Mouse (Mus musculus) macrophage (primary cell): ENCODE data around the gene Clec4d. TPM values are rescaled to one million over a fixed set of nuclear protein-coding genes. Genes with fewer than 3 reads are reported as not detected.
"Not testable (repeated sequence)": the region's sequence is repeated elsewhere in the genome, so short reads cannot be mapped to it uniquely, and the experiment has no call there.

ENCODE experiments used
- H3K27ac ChIP-seq: fragments of 350-480 bp; formaldehyde crosslinking; 2 replicates; pipeline ENCODE4 v1.9.0; 2021
- H3K36me3 ChIP-seq: fragments of 350-480 bp; formaldehyde crosslinking; 2 replicates; pipeline ENCODE4 v1.9.0; 2021; ENCODE audit errors: inconsistent target
- H3K4me3 ChIP-seq: fragments of 350-480 bp; formaldehyde crosslinking; 2 replicates; pipeline ENCODE4 v1.9.0; 2021; ENCODE audit errors: inconsistent target
- H3K79me2 ChIP-seq: fragments of 350-480 bp; formaldehyde crosslinking; 2 replicates; pipeline ENCODE4 v1.9.0; 2021; ENCODE audit errors: inconsistent target
- WGBS: methylation state at CpG from one replicate; pipeline ENCODE4 v1.1.7; 2026; ENCODE audit warnings: inconsistent platforms; ENCODE audit not compliant: missing documents; 5-methylcytosine and 5-hydroxymethylcytosine counted together
- polyA plus RNA-seq: library from polyadenylated mRNA; stranded (reverse); fragments of 250-400 nt; gene quantifications from 3 replicates; pipeline ENCODE4 v1.2.4, GENCODE M21; 2018; ENCODE audit warnings: inconsistent platforms
- total RNA-seq, 78 experiments: library from RNA; depleted of rRNA; stranded (reverse); fragments of 250-400 nt; gene quantifications; 1 replicate in 9 of 78; 2 replicates in 24 of 78; 3 replicates in 43 of 78; 4 replicates in 2 of 78; pipeline ENCODE4 v1.2.4; 2018; ENCODE audit warnings: inconsistent platforms in 56 of 78

Clec4d gene
- total RNA-seq (2018; cell fraction: chromatin; rRNA removed) = 1,000 to 10,000 TPM in 8 of 26 experiments, 100 to 1,000 TPM in 18; 106 to 2,736 (median 498) TPM
- 1,000 to 10,000 TPM in 4 of 26 experiments, 100 to 1,000 TPM in 22; 230 to 1,458 (median 586) TPM for total RNA-seq (2018; cell fraction: cytosol; rRNA removed)
- 1,000 to 10,000 TPM in 7 of 26 experiments, 100 to 1,000 TPM in 19; 113 to 1,952 (median 453) TPM for total RNA-seq (2018; cell fraction: nucleus; rRNA removed)
- 522 to 1,042 TPM (median 881 TPM) in 3 replicates for polyA plus RNA-seq

DNA sequence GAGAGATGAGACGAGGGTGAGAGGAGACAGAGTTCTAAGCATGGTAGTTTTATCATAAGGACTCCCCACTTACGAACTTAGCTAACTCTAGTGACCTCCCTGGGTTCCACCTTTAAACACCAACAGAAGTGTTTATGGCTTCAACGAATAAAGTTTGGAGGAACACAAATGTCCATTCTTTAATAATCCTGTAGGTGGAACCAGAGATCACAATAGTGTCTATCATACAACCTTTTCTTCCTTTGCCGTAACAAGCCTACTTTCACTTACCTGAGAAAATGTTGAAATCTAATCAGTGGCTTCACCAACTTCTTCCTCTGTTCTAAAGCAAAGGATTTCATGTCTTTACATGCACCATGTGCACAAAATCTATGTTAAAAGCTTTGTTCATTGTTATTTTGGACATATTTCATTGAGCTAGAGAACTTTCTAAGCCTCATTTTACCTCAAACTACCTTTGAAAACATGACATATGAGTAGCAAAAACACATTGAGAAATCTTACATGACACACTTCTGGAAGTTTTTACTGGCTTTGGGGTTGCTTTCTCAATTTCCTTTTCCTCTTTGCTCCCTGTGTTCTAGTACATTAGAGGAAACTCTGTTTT is at the start of gene Clec4d:
Gene Clec4d (plus strand): TSS at position 557 of the 607 bp plus-strand sequence.
- Histone ChIP-seq H3K36me3 (no peaks in the 10 kb centered on the region), H3K4me3 (peak within 1 kb of the TSS; percentile 21), H3K27ac (peak within 1 kb of the TSS; percentile 97), H3K79me2 (peaks cover 51% of the 10 kb centered on the region)
- WGBS = 8% methylated on average over 4 of the region's 4 CpGs

DNA sequence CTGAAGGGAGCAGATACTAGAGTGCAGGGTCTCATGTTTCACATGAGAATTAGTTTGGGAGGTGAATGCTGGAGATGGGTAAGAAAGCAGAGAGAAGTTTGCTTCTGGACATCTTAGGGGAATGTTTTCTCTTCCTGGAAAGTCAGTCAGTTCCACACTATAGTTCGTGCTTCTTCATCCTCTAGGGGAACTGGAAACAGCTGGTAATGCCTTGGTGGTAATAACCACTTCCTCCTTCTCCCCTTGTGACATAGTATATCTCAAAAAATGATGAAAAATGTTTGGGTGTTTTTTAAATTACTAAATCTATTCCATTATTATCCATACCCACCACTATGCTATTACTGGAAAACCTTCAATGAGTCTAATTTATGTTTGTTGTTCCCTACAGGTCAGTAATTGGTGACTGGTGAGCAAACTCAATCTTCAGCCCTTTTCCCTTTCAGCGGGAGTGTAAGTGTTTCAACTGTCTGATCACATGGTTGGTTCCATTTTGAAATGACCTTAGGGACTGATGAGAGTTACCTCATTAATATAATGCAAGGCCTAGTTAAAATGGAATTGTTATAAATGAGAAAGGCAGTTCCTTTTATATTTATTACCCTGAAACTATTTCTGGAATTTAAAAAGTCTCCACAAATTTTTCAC is 34.3 kb upstream of the Clec4d start:
- Histone ChIP-seq H3K27ac (peak overlapping the region; percentile 93), H3K36me3 (no peaks in the 10 kb centered on the region), H3K4me3 (no peak overlapping the region), H3K79me2 (peaks cover 11% of the 10 kb centered on the region; the same call in 1 of the 2 replicates)
- 5% methylated on average over 2 of the region's 2 CpGs for WGBS

DNA sequence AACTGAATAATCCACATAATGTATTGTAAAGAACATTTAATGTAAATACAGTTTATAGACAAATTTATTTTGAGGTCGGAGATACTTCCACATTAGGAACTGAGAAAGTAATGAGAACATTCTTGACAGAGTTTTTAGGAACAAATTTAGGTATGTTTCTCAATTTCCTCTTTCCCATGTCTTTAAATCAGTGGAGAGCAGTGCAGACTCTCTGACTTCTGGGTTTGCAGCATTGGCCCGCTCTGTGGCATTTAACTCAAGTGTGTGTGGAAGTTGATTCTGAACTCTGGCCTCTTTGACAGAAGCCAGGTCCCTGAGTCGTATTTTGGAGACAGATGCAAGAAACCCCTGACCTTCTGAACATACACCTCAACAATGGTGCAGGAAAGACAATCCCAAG is 32.3 kb upstream of the Clec4d start, which contains the start of gene Clec4n:
Gene Clec4n (plus strand): TSS at position 200 of the 400 bp plus-strand sequence.
- no peak within 1 kb of the TSS for H3K4me3 ChIP-seq
- H3K27ac ChIP-seq = peak within 1 kb of the TSS; percentile 93
- peaks cover 18% of the 10 kb centered on the region; the same call in 1 of the 2 replicates for H3K79me2 ChIP-seq
- H3K36me3 ChIP-seq = no peaks in the 10 kb centered on the region
- WGBS = 2% methylated on average over 3 of the region's 3 CpGs

DNA sequence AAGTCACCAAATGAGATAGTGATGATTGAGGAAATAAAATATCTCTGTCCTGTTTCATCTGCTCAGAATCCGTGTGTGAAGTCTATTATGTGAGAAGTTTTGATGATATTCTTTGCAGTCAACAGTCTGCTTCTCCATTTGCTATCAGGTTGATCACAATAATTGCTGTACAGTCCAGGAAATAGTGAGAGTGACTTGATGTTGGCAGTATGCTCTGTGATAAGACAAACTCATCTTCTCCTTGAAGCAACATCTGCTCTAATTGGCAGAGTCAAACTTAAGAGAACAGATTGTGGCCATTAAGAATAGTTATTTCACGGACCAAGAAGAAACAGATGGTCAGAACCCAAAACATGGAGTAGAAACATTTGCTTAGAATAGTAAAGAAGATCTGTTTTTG is 30.8 kb upstream of the Clec4d start:
- 85% methylated on average over 2 of the region's 2 CpGs for WGBS
- Histone ChIP-seq H3K79me2 (peaks cover 18% of the 10 kb centered on the region; the same call in 1 of the 2 replicates), H3K4me3 (no peak overlapping the region), H3K36me3 (peaks cover 11% of the 10 kb centered on the region; the same call in 1 of the 2 replicates), H3K27ac (no peak overlapping the region)

DNA sequence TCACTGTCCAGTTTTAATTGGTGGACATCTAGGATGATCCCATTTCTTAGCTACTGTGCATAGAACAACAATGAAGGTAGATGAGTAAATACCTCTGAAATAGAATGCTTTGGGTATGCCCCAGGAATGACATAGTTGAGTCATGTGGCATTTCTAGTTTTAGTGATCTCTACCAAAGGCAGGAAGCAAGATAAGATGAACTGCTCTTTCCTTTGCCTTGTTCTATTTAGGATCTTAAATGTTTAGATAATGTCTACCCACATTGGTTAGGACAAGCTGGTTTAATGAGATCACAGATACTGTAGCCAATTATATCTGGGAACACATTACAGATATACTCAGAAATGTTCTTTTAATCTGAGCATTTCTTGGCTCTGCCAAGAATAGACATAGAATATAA is 24.3 kb upstream of the Clec4d start:
- H3K79me2 ChIP-seq = peaks cover 6% of the 10 kb centered on the region; the same call in 1 of the 2 replicates
- no peak overlapping the region for H3K27ac ChIP-seq
- no peak overlapping the region for H3K4me3 ChIP-seq
- H3K36me3 ChIP-seq = peaks cover 25% of the 10 kb centered on the region

DNA sequence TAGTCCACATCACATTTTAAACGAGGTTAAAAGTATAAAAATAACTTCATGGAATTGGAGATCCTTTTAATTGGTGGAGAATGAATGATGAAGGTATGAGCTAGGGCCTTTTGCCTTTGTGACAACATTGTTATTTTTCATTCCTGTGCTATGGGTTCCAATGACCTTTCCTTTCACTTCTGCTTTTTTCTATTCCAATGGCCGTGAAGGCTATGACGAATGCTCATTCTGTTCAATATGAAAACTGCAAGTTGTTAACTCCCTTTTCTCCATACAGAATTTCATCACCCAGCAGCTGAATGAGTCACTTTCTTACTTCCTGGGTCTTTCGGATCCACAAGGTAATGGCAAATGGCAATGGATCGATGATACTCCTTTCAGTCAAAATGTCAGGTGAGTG is 17.7 kb upstream of the Clec4d start:
- 24% methylated on average over 5 of the region's 5 CpGs for WGBS
- peaks cover 17% of the 10 kb centered on the region; the same call in 1 of the 2 replicates for H3K36me3 ChIP-seq
- no peaks in the 10 kb centered on the region for H3K79me2 ChIP-seq
- peak overlapping the region; percentile 64 for H3K27ac ChIP-seq
- H3K4me3 ChIP-seq = no peak overlapping the region

DNA sequence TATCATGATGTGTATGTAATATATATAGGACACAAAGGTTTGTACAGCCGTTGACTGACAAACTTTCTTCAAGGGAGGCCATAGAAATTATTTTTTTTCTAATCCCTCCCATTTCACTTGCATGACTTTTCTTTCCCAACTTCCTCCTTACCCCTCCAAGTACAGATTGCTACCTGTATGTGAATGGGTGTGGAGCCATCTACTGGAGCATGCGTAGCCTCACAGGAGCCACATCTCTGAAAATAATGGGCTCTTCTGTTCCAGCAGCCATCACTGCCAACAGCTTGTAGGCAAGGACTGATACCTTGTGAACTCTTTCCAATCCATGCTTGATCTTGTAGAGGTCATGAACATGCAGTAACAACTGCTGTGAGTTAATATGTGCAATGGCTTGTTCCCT is 13.0 kb upstream of the Clec4d start:
- 55% methylated on average over 2 of the region's 2 CpGs for WGBS
- not testable (repeated sequence) for H3K27ac ChIP-seq, H3K4me3 ChIP-seq, H3K79me2 ChIP-seq
- peaks cover 17% of the 10 kb centered on the region; the same call in 1 of the 2 replicates for H3K36me3 ChIP-seq

DNA sequence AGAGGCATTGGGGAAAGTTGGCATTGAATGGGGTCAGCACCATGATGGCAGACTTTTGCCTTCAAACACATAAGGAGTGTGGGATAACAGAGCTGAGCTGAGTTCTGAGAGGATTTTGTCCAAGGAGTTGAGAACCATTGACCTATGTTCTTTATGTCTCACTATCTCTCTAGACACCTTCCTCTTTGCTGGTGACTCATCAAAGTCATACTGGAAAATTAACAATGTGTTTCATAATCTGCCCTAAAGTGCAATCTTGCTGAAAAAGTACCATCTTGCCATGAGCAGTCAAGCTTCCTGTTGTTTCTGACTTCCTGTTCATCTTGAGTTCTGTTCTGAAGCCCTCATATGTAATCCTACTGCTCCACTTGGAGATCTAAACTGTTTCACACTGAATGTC is 9.2 kb upstream of the Clec4d start:
- H3K79me2 ChIP-seq = no peaks in the 10 kb centered on the region
- no peak overlapping the region for H3K4me3 ChIP-seq
- no peaks in the 10 kb centered on the region for H3K36me3 ChIP-seq
- H3K27ac ChIP-seq = peak overlapping the region; percentile 95

DNA sequence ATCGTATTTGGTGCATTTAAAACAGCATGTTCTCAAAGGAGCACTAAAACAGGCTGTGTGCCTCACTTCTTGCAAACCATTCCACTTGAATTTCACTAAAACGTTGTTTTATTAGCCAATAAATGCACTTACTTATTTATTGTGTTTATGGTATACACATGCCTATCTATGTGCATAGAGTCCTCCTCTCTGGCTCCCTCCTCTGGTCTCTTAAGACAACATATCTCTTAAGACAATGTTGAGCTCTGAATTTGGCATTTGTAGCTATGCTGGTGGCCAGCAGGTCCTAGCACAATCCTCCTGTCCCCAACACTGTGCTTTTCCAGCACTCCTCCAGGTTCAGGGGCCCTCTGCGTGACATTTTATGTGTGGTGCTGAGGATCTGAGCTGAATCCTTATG is 3.0 kb upstream of the Clec4d start:
- Histone ChIP-seq H3K27ac (peak overlapping the region; percentile 97), H3K36me3 (no peaks in the 10 kb centered on the region), H3K79me2 (peaks cover 31% of the 10 kb centered on the region), H3K4me3 (no peak overlapping the region)
- WGBS = 87% methylated on average over 3 of the region's 3 CpGs

DNA sequence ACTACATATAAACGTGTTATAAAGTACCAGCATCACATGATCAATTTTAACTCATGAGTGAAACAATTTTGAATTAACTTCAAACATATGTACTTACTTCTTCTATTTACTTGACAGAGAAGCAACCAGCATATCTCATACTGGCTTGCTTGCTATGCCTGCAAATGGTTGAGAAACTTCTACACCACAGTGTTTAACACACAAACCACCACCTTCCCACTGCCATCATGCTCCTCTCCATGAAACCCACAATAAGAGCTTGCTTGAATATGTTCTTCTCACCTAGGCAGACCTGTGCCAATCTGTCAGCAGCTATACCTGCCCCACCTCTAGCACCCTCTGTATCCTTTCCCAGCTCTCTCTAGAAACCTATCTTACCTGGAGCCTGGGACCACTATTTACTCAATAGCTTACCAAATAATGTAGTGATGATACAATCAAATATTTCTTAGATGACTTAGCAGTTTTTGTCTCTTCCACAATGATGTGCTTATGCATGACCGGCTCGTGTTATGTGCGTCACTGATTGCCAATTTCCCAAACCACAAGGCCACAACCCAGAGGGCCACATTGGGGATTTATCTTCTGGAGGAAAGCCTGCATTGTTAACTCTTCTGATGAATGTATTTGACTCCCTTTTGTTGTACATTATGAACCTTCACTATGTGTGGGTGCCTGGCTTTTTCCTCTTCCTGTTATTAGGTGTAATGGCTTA is 1.9 kb upstream of the Clec4d start:
- H3K4me3 ChIP-seq = no peak overlapping the region
- peaks cover 42% of the 10 kb centered on the region for H3K79me2 ChIP-seq
- 15% methylated on average over 4 of the region's 4 CpGs for WGBS
- peak overlapping the region; percentile 97 for H3K27ac ChIP-seq
- H3K36me3 ChIP-seq = no peaks in the 10 kb centered on the region

DNA sequence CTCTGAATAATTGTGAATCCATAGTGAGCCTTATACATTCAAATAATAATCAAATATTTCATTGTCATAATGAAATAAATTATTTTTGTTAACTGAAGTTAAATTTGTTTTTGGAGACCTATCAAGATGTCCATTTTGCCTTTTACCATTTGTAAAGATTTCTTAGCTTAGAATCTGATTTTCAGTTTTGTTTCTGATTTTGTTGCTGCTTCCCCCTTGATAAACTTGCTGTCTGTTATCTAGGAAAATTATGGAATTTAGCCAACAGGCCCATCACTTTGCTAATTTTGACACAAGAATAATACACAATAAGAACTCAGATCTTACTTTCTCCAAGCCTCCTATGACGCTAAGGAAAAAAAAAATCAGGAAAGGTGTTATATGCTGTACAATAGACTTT is 1.0 kb upstream of the Clec4d start:
- H3K4me3 ChIP-seq = no peak overlapping the region
- no peaks in the 10 kb centered on the region for H3K36me3 ChIP-seq
- 78% methylated on average over 1 of the region's 1 CpGs for WGBS
- peaks cover 49% of the 10 kb centered on the region for H3K79me2 ChIP-seq
- H3K27ac ChIP-seq = peak overlapping the region; percentile 97

DNA sequence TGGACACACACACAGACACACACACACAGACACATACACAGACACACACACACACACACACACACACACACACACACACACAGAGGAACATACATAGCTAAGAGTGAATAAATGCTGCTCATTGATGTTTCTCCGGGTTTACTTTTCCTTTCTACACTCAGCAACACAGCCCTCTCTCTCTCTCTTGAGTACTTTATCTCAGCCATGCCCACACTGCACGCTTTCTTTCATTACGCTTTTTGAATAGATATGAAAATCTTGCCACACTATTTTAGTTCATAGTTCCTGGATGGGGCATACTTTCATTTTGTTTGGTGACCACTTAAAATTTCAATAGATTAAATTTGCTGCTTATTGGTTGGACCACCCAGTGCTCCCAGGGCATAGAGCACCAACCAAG is 2.3 kb downstream of the Clec4d start:
- peak overlapping the region; percentile 97 for H3K27ac ChIP-seq
- H3K36me3 ChIP-seq = 0 out of 2 replicates have a peak, but pooled peaks cover 6% of the 10 kb centered on the region
- H3K4me3 ChIP-seq = peak overlapping the region; percentile 21; the same call in 1 of the 2 replicates
- peaks cover 77% of the 10 kb centered on the region for H3K79me2 ChIP-seq
- whole genome bisulfite sequencing = 75% methylated on average over 3 of the region's 3 CpGs

DNA sequence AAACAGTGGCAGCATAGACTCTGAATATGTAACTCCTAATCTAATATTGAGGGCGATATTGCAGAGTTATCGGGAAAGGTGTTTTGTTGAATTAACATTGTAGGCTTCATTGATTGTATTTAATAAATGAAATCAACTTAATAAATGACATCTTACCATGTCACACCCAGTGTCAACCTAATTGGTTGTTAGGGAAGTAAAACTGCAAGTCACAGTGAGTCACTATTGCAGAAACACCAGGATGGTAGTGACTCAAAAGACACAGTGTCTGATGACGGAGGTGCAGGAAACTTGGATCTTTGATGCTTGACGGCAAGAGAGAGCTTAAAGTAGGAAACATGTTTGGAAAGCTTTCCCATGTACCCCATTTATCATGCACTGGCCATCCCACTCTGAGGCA is 3.9 kb downstream of the Clec4d start:
- peaks cover 93% of the 10 kb centered on the region for H3K79me2 ChIP-seq
- peak overlapping the region; percentile 97 for H3K27ac ChIP-seq
- no peak overlapping the region for H3K4me3 ChIP-seq
- 48% methylated on average over 4 of the region's 4 CpGs for WGBS
- H3K36me3 ChIP-seq = peaks cover 11% of the 10 kb centered on the region; the same call in 1 of the 2 replicates

DNA sequence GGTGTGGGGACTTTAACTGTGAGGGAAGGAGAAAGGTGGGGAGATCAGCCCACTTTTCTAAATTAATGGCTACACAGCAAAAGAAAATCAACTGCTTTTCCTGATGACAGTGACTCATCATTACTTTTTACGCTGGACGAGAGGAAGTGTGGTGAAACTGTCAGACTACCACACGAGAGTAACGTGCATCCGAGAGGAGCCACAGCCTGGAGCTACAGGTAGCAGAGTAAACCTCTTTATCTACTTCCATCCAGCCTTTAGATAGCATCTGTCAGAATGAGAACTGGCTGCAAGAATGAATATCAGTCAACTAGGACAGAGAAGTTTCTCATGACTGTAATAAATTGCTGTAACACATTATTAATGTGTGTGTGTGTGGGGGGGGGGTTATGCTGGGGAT is 5.0 kb downstream of the Clec4d start:
- Histone ChIP-seq H3K79me2 (peaks cover 93% of the 10 kb centered on the region), H3K27ac (peak overlapping the region; percentile 97), H3K4me3 (peak overlapping the region; percentile 46), H3K36me3 (peaks cover 18% of the 10 kb centered on the region; the same call in 1 of the 2 replicates)
- 3% methylated on average over 5 of the region's 5 CpGs for whole genome bisulfite sequencing
